Mouse (Mus musculus): ENCODE results near the gene Ifrd1. TPM values are rescaled to one million over a fixed set of nuclear protein-coding genes. Genes with fewer than 3 reads are reported as not detected.
"Not testable (repeated sequence)": the region's sequence is repeated elsewhere in the genome, so short reads cannot be mapped to it uniquely, and the experiment has no call there.

Gene Ifrd1
- polyA plus RNA-seq, 1 experiment: 84.7 TPM

DNA sequence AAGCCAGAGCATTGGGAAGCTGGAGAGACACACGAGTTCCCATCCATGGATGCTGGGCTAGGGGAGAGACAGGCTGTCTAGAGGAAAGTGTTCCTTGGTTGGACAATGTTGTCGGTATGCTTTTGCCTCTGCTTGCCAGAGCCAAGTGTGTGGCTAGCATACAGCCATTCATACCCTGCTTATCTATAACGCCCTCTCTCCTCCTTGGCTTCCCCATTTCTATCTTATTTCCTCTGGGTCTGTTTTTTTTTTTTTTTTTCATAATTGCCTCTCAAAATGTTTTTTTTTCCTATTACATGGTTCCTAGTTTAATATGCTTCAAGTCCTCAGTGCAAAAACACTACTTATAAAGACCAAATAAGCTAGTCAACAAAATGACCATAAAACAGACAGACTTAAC lies 62.8 kb downstream of the Ifrd1 start:
- Histone ChIP-seq H3K79me2 (ENCODE audit: control insufficient read depth, insufficient read depth) (no peaks in the 10 kb centered on the region), H3K4me3 (no peak overlapping the region), H3K36me3 (ENCODE audit: control insufficient read depth, insufficient read depth) (no peaks in the 10 kb centered on the region), H3K4me2 (ENCODE audit: low read depth) (no peak overlapping the region), H3ac (ENCODE audit: control insufficient read depth, insufficient read length) (no peak overlapping the region), H3K27me3 (ENCODE audit: control insufficient read depth, insufficient read depth, insufficient read length) (no peaks in the 10 kb centered on the region)
- TF ChIP-seq E2F4 (IDR thresholded peaks at IDR 0.05; ENCODE audit: insufficient read depth) (no peak), REST (IDR thresholded peaks at IDR 0.05; ENCODE audit: insufficient read depth, insufficient read length) (no peak), SRF (IDR thresholded peaks at IDR 0.05; ENCODE audit: control insufficient read depth, insufficient read length, low read depth) (no peak), TCF3 (IDR thresholded peaks at IDR 0.05; ENCODE audit: insufficient read length, low read depth) (no peak), POLR2AphosphoS2 (IDR thresholded peaks at IDR 0.05; ENCODE audit: insufficient read length, low read depth) (no peak), MAX (IDR thresholded peaks at IDR 0.05; ENCODE audit: low read depth) (no peak), MYOD1 (IDR thresholded peaks at IDR 0.05; ENCODE audit: control insufficient read depth in 1 of 3, insufficient read length in 2 of 3, low read depth in 2 of 3) (no peak), CEBPB (IDR thresholded peaks at IDR 0.05; ENCODE audit: insufficient read depth, poor library complexity, severe bottlenecking) (no peak), TCF12 (IDR thresholded peaks at IDR 0.05; ENCODE audit: insufficient read depth, poor library complexity, severe bottlenecking) (no peak), MYOG (IDR thresholded peaks at IDR 0.05; ENCODE audit: control insufficient read depth in 1 of 3, insufficient read depth in 1 of 3, insufficient read length in 2 of 3, low read depth in 2 of 3) (no peak), POLR2A (IDR thresholded peaks at IDR 0.05; ENCODE audit: insufficient read length, low read depth) (no peak), USF1 (IDR thresholded peaks at IDR 0.05; ENCODE audit: low read depth) (no peak)

- H3K79me2 ChIP-seq (ENCODE audit: control insufficient read depth, insufficient read depth): no peaks in the 10 kb centered on the region
- H3K27me3 ChIP-seq (ENCODE audit: control insufficient read depth, insufficient read depth, insufficient read length): no peaks in the 10 kb centered on the region
- H3K4me3 ChIP-seq: no peak overlapping the region
- H3K36me3 ChIP-seq (ENCODE audit: control insufficient read depth, insufficient read depth): no peaks in the 10 kb centered on the region
- H3K4me2 ChIP-seq (ENCODE audit: low read depth): no peak overlapping the region
- H3ac ChIP-seq (ENCODE audit: control insufficient read depth, insufficient read length): no peak overlapping the region
- TF ChIP-seq SRF (IDR thresholded peaks at IDR 0.05; ENCODE audit: control insufficient read depth, insufficient read length, low read depth): no peak
Measured at GRCm38 (mm10) chr12:40177089-40177488, 71.2 kb downstream of the Ifrd1 start.

DNA sequence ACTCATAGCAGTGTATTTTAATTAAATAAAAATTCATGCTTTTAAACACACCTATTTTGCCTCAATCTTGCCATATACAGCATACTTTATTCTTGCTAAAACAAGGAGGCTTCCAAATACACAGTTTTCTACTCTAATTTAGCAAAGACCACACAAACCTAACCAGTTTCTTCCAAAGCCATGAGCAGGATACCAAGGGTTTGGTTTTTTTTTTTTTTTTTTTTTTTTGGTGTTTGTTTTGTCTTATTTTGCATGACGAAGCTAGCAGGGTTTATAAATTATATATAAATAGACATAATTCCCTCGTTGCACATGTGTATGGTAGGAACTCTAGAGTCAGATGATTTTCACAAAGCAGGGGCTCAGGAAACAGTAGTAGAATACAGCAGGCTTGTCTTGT lies 72.1 kb downstream of the Ifrd1 start:
- Histone ChIP-seq H3K4me3 (no peak overlapping the region), H3K27me3 (ENCODE audit: control insufficient read depth, insufficient read depth, insufficient read length) (no peaks in the 10 kb centered on the region), H3K4me2 (ENCODE audit: low read depth) (no peak overlapping the region), H3K36me3 (ENCODE audit: control insufficient read depth, insufficient read depth) (no peaks in the 10 kb centered on the region), H3ac (ENCODE audit: control insufficient read depth, insufficient read length) (no peak overlapping the region), H3K79me2 (ENCODE audit: control insufficient read depth, insufficient read depth) (no peaks in the 10 kb centered on the region)
- no peak for TF ChIP-seq TCF12 (IDR thresholded peaks at IDR 0.05; ENCODE audit: insufficient read depth, poor library complexity, severe bottlenecking)
- TF ChIP-seq MYOG (IDR thresholded peaks at IDR 0.05; ENCODE audit: control insufficient read depth in 1 of 3, insufficient read depth in 1 of 3, insufficient read length in 2 of 3, low read depth in 2 of 3): no peak
- no peak for TF ChIP-seq POLR2A (IDR thresholded peaks at IDR 0.05; ENCODE audit: insufficient read length, low read depth)
- no peak for TF ChIP-seq USF1 (IDR thresholded peaks at IDR 0.05; ENCODE audit: low read depth)
- TF ChIP-seq TCF3 (IDR thresholded peaks at IDR 0.05; ENCODE audit: insufficient read length, low read depth): no peak
- TF ChIP-seq POLR2AphosphoS2 (IDR thresholded peaks at IDR 0.05; ENCODE audit: insufficient read length, low read depth): no peak
- no peak for TF ChIP-seq E2F4 (IDR thresholded peaks at IDR 0.05; ENCODE audit: insufficient read depth)
- no peak for TF ChIP-seq SRF (IDR thresholded peaks at IDR 0.05; ENCODE audit: control insufficient read depth, insufficient read length, low read depth)
- TF ChIP-seq MAX (IDR thresholded peaks at IDR 0.05; ENCODE audit: low read depth): no peak
- TF ChIP-seq REST (IDR thresholded peaks at IDR 0.05; ENCODE audit: insufficient read depth, insufficient read length): no peak
- TF ChIP-seq MYOD1 (IDR thresholded peaks at IDR 0.05; ENCODE audit: control insufficient read depth in 1 of 3, insufficient read length in 2 of 3, low read depth in 2 of 3): no peak
- no peak for TF ChIP-seq CEBPB (IDR thresholded peaks at IDR 0.05; ENCODE audit: insufficient read depth, poor library complexity, severe bottlenecking)

GRCm38 (mm10) chr12:40175171-40175570 lies 73.1 kb downstream of the Ifrd1 start:
- not testable (repeated sequence) for H3K79me2 ChIP-seq (ENCODE audit: control insufficient read depth, insufficient read depth); H3K4me2 ChIP-seq (ENCODE audit: low read depth); H3K27me3 ChIP-seq (ENCODE audit: control insufficient read depth, insufficient read depth, insufficient read length); H3K4me3 ChIP-seq; H3ac ChIP-seq (ENCODE audit: control insufficient read depth, insufficient read length); H3K36me3 ChIP-seq (ENCODE audit: control insufficient read depth, insufficient read depth)

DNA sequence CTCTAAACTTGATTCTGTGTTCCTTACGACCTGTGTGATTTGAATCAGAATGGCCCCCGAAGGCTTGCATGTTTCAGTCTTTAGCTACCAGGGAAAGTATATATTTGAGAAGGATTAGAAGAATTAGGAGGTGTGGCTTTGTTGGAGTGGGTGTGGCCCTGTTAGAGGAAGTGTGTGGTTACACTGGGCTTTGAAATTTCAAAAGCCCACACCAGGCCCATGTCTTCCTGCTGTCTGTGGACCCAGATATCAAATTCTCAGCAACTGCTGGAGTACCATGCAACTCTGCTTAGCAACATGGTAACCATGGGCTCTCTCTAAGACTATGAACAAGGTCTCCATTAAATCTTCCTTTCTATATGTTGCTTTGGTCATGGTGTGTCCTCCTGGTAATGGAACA lies 76.7 kb downstream of the Ifrd1 start:
- no peaks in the 10 kb centered on the region for H3K36me3 ChIP-seq (ENCODE audit: control insufficient read depth, insufficient read depth)
- no peak for TF ChIP-seq MYOD1 (IDR thresholded peaks at IDR 0.05; ENCODE audit: control insufficient read depth in 1 of 3, insufficient read length in 2 of 3, low read depth in 2 of 3)
- no peaks in the 10 kb centered on the region for H3K79me2 ChIP-seq (ENCODE audit: control insufficient read depth, insufficient read depth)
- H3K4me2 ChIP-seq (ENCODE audit: low read depth): no peak overlapping the region
- H3K27me3 ChIP-seq (ENCODE audit: control insufficient read depth, insufficient read depth, insufficient read length): no peaks in the 10 kb centered on the region
- no peak overlapping the region for H3K4me3 ChIP-seq
- no peak overlapping the region for H3ac ChIP-seq (ENCODE audit: control insufficient read depth, insufficient read length)

DNA sequence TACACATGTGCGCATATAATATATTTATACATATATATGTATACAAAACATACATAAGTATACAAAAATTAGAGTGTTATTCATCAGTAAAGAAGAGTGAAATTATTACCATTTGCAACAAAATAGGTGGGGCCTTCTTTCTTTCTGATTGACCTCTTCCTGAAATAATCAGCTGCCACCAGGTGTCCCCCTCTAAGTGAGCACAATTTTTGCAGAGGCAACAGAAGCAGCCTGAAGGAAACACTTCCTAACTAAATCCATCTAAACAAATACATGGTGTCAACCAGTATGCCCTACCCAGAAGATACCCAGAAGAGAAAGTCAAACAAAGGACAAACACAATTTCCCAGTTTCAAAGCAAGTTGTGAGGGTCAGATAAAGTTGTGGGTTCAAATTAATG lies 78.6 kb downstream of the Ifrd1 start:
- Histone ChIP-seq H3K36me3 (ENCODE audit: control insufficient read depth, insufficient read depth) (no peaks in the 10 kb centered on the region), H3K79me2 (ENCODE audit: control insufficient read depth, insufficient read depth) (no peaks in the 10 kb centered on the region), H3K4me2 (ENCODE audit: low read depth) (no peak overlapping the region), H3K4me3 (no peak overlapping the region), H3K27me3 (ENCODE audit: control insufficient read depth, insufficient read depth, insufficient read length) (no peaks in the 10 kb centered on the region), H3ac (ENCODE audit: control insufficient read depth, insufficient read length) (no peak overlapping the region)
- no peak for TF ChIP-seq TCF12 (IDR thresholded peaks at IDR 0.05; ENCODE audit: insufficient read depth, poor library complexity, severe bottlenecking)
